Mouse (Mus musculus) liver, adult 2 months (tissue): Measurements from ENCODE around the gene Lrp10.

ENCODE experiments used
- CTCF ChIP-seq: fragments of 200-500 bp; IDR thresholded peaks from 2 replicates; pipeline ENCODE4 v1.5.1; 2011; ENCODE audit warnings: low read depth, low read length, control low read depth
- POLR2A ChIP-seq: fragments of 200-500 bp; IDR thresholded peaks from 2 replicates; pipeline ENCODE4 v1.6.1; 2011; ENCODE audit warnings: low read length, control low read depth; ENCODE audit not compliant: insufficient read depth; ENCODE audit errors: extremely low read depth

DNA sequence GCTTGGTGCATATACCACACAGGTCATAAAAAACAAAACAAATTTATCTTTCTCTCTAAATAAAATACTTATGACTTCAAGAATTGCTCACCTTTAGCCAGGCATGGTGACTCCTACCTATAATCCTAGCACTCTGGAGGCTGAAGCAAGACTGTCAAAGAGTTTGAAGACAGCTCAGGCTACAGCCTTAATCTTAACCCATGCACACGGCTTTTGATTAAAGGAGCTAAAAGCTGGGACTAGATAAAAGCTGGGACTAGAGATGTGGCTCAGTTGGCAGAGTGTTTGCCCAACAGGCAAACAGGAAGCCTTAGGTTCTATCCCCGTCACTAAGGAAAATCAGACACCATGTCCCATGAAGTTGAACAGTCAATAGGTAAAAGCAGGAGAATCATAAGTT, 39.2 kb downstream of the Lrp10 start:
- TF ChIP-seq CTCF (no peak), POLR2A (no peak)
